Mouse (Mus musculus): ENCODE measurements around the gene Cabp1. TPM values are rescaled to one million over a fixed set of nuclear protein-coding genes. Genes with fewer than 3 reads are reported as not detected.

Cabp1 gene
- total and polyA plus RNA-seq, 2 experiments from 2014 or later: 12.6 to 28.1 TPM

- Histone ChIP-seq H3K4me3 (ENCODE audit: low read depth, low read length) (peak overlapping the region; percentile 73), H3K4me1 (ENCODE audit: insufficient read depth) (peaks cover 17% of the 10 kb centered on the region), H3K27me3 (ENCODE audit: insufficient read depth, low read length) (no peaks in the 10 kb centered on the region), H3K27ac (ENCODE audit: low read depth, low read length) (peak overlapping the region; percentile 99), H3K4me2 (ENCODE audit: low read depth) (peak overlapping the region; percentile 94), H3K9me3 (ENCODE audit: low read length) (no peaks in the 10 kb centered on the region), H3K36me3 (ENCODE audit: insufficient read depth) (no peaks in the 10 kb centered on the region), H3K9ac (peak overlapping the region; percentile 79)
- ATAC-seq: no peak
- DNase-seq: no peak
- TF ChIP-seq CTCF (IDR thresholded peaks at IDR 0.05; ENCODE audit: low read depth): no peak
- 1% methylated on average over 26 of the region's 26 CpGs for WGBS
These were observed 37.1 kb downstream of the Cabp1 start for GRCm38 (mm10) chr5:115156933-115157589.

GRCm38 (mm10) chr5:115156401-115156800 lies 37.8 kb downstream of the Cabp1 start:
- Histone ChIP-seq H3K9me3 (ENCODE audit: low read length) (no peaks in the 10 kb centered on the region), H3K36me3 (ENCODE audit: insufficient read depth) (no peaks in the 10 kb centered on the region), H3K9ac (0 out of 2 replicates have a peak overlapping the region, but pooled peaks have one; percentile 79), H3K4me2 (ENCODE audit: low read depth) (peak overlapping the region; percentile 94), H3K4me1 (ENCODE audit: insufficient read depth) (peaks cover 17% of the 10 kb centered on the region), H3K27me3 (ENCODE audit: insufficient read depth, low read length) (no peaks in the 10 kb centered on the region), H3K27ac (ENCODE audit: low read depth, low read length) (no peak overlapping the region), H3K4me3 (ENCODE audit: low read depth, low read length) (no peak overlapping the region; the same call in 1 of the 2 replicates)
- 61% methylated on average over 7 of the region's 7 CpGs for WGBS
- no peak for TF ChIP-seq CTCF (IDR thresholded peaks at IDR 0.05; ENCODE audit: low read depth)
- ATAC-seq: no peak
- DNase-seq: no peak

- peaks cover 17% of the 10 kb centered on the region for H3K4me1 ChIP-seq (ENCODE audit: insufficient read depth)
- no peak overlapping the region for H3K4me3 ChIP-seq (ENCODE audit: low read depth, low read length)
- no peaks in the 10 kb centered on the region for H3K9me3 ChIP-seq (ENCODE audit: low read length)
- DNase-seq (no peak), ATAC-seq (no peak)
- no peak overlapping the region for H3K27ac ChIP-seq (ENCODE audit: low read depth, low read length)
- no peak for TF ChIP-seq CTCF (IDR thresholded peaks at IDR 0.05; ENCODE audit: low read depth)
- H3K36me3 ChIP-seq (ENCODE audit: insufficient read depth): 0 out of 2 replicates have a peak, but pooled peaks cover under 1% of the 10 kb centered on the region
- H3K27me3 ChIP-seq (ENCODE audit: insufficient read depth, low read length): no peaks in the 10 kb centered on the region
- WGBS: 36% methylated on average over 5 of the region's 5 CpGs
- no peak overlapping the region for H3K9ac ChIP-seq
- peak overlapping the region; percentile 94 for H3K4me2 ChIP-seq (ENCODE audit: low read depth)
These were observed 38.4 kb downstream of the Cabp1 start for GRCm38 (mm10) chr5:115155831-115156230.

GRCm38 (mm10) chr5:115155156-115155631 lies 39.0 kb downstream of the Cabp1 start:
- no peak for ATAC-seq
- H3K4me2 ChIP-seq (ENCODE audit: low read depth): peak overlapping the region; percentile 94
- 71% methylated on average over 13 of the region's 13 CpGs for WGBS

GRCm38 (mm10) chr5:115152132-115152956 lies 41.8 kb downstream of the Cabp1 start:
- Histone ChIP-seq H3K4me3 (ENCODE audit: low read depth, low read length) (no peak overlapping the region), H3K27ac (ENCODE audit: low read depth, low read length) (no peak overlapping the region), H3K4me2 (ENCODE audit: low read depth) (no peak overlapping the region), H3K9me3 (ENCODE audit: low read length) (no peaks in the 10 kb centered on the region), H3K4me1 (ENCODE audit: insufficient read depth) (peaks cover 17% of the 10 kb centered on the region), H3K9ac (no peak overlapping the region), H3K36me3 (ENCODE audit: insufficient read depth) (peaks cover 30% of the 10 kb centered on the region), H3K27me3 (ENCODE audit: insufficient read depth, low read length) (no peaks in the 10 kb centered on the region)
- DNase-seq (no peak), ATAC-seq (no peak)
- no peak for TF ChIP-seq CTCF (IDR thresholded peaks at IDR 0.05; ENCODE audit: low read depth)
- 70% methylated on average over 8 of the region's 8 CpGs for WGBS

More at GRCm38 (mm10) chr5:115155156-115155631, 39.0 kb downstream of the Cabp1 start:
- H3K9me3 ChIP-seq (ENCODE audit: low read length): no peaks in the 10 kb centered on the region
- TF ChIP-seq CTCF (IDR thresholded peaks at IDR 0.05; ENCODE audit: low read depth): no peak
- H3K27ac ChIP-seq (ENCODE audit: low read depth, low read length): no peak overlapping the region
- no peaks in the 10 kb centered on the region for H3K27me3 ChIP-seq (ENCODE audit: insufficient read depth, low read length)
- DNase-seq: no peak
- H3K4me1 ChIP-seq (ENCODE audit: insufficient read depth): peaks cover 17% of the 10 kb centered on the region
- peaks cover 6% of the 10 kb centered on the region for H3K36me3 ChIP-seq (ENCODE audit: insufficient read depth)
- H3K9ac ChIP-seq: no peak overlapping the region
- no peak overlapping the region for H3K4me3 ChIP-seq (ENCODE audit: low read depth, low read length)

GRCm38 (mm10) chr5:115151457-115151856 lies 42.7 kb downstream of the Cabp1 start:
- no peak overlapping the region for H3K9ac ChIP-seq

GRCm38 (mm10) chr5:115150991-115151390 lies 43.2 kb downstream of the Cabp1 start:
- peaks cover 42% of the 10 kb centered on the region for H3K36me3 ChIP-seq (ENCODE audit: insufficient read depth)
- H3K4me3 ChIP-seq (ENCODE audit: low read depth, low read length): no peak overlapping the region
- 84% methylated on average over 5 of the region's 5 CpGs for WGBS
- H3K27me3 ChIP-seq (ENCODE audit: insufficient read depth, low read length): no peaks in the 10 kb centered on the region
- no peaks in the 10 kb centered on the region for H3K9me3 ChIP-seq (ENCODE audit: low read length)
- H3K9ac ChIP-seq: no peak overlapping the region
- DNase-seq: no peak
- peaks cover 12% of the 10 kb centered on the region for H3K4me1 ChIP-seq (ENCODE audit: insufficient read depth)
- no peak for ATAC-seq
- no peak for TF ChIP-seq CTCF (IDR thresholded peaks at IDR 0.05; ENCODE audit: low read depth)
- no peak overlapping the region for H3K4me2 ChIP-seq (ENCODE audit: low read depth)
- no peak overlapping the region for H3K27ac ChIP-seq (ENCODE audit: low read depth, low read length)

More at GRCm38 (mm10) chr5:115151457-115151856, 42.7 kb downstream of the Cabp1 start:
- peaks cover 16% of the 10 kb centered on the region for H3K4me1 ChIP-seq (ENCODE audit: insufficient read depth)
- peaks cover 38% of the 10 kb centered on the region for H3K36me3 ChIP-seq (ENCODE audit: insufficient read depth)
- TF ChIP-seq CTCF (IDR thresholded peaks at IDR 0.05; ENCODE audit: low read depth): no peak
- H3K4me3 ChIP-seq (ENCODE audit: low read depth, low read length): no peak overlapping the region
- 88% methylated on average over 13 of the region's 13 CpGs for WGBS
- no peaks in the 10 kb centered on the region for H3K9me3 ChIP-seq (ENCODE audit: low read length)
- DNase-seq (no peak), ATAC-seq (no peak)
- H3K27ac ChIP-seq (ENCODE audit: low read depth, low read length): no peak overlapping the region
- no peaks in the 10 kb centered on the region for H3K27me3 ChIP-seq (ENCODE audit: insufficient read depth, low read length)
- H3K4me2 ChIP-seq (ENCODE audit: low read depth): no peak overlapping the region
